Mouse (Mus musculus) cortical plate, adult 2 months (tissue): ENCODE results near the gene Gng13.

Source experiments
- CTCF ChIP-seq: fragments of 200-500 bp; IDR thresholded peaks from 2 replicates; pipeline ENCODE4 v1.5.1; 2011; ENCODE audit warnings: mild to moderate bottlenecking, control low read depth, low read length; ENCODE audit not compliant: insufficient read depth; ENCODE audit errors: extremely low read depth
- POLR2A ChIP-seq: fragments of 200-500 bp; IDR thresholded peaks from 2 replicates; pipeline ENCODE4 v1.6.1; 2011; ENCODE audit warnings: mild to moderate bottlenecking, low read length, control low read depth; ENCODE audit not compliant: insufficient read depth; ENCODE audit errors: extremely low read depth

DNA sequence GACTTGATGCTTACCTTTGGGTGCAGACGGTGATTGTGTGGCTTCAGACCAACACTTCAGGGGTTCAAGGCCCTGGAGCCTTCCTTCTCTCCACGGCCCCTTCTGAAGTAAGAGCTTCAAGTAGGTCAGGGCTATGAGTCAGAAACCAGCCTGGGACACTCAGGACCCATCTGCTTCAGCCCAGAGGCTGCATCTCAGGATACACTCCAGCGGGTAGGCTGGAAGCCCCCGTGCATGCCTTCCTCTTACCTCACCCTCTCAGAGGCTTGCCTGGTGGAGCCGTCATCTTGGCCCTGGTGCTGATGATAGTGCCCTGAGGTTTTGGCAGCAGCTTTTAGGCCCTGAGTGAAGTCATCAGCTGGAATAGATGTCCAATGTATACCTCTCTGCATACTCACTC, 18.3 kb downstream of the Gng13 start:
- TF ChIP-seq POLR2A (no peak), CTCF (no peak)
